Mouse (Mus musculus): ENCODE results near the gene Pla2g6. TPM values are rescaled to one million over a fixed set of nuclear protein-coding genes. Genes with fewer than 3 reads are reported as not detected.

Gene Pla2g6
- total RNA-seq, 2 experiments from 2014 or later, result 15.2 to 16.1 TPM

DNA sequence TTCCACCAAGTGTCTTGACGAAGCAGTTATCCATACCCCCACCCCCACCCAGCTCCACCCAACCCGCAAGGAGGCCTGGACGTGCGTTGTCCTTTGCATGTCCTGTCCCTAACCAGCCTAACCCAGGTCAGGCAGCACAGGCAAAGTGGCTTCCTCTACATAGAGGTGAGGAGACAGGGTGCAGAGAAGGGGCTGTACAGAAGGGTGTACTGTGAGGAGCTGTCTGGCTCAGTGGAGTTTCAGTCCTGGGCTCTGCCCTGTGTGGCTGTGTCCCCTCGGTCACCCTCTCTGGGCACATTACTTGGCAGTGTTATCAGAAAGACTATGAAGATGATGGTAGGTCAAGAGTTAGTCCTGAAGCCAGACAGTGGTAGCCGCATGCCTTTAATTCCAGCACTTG is 24.3 kb upstream of the Pla2g6 start:
- no peak for DNase-seq
- intact Hi-C loops (cut with DNase I), result no loop called here

DNA sequence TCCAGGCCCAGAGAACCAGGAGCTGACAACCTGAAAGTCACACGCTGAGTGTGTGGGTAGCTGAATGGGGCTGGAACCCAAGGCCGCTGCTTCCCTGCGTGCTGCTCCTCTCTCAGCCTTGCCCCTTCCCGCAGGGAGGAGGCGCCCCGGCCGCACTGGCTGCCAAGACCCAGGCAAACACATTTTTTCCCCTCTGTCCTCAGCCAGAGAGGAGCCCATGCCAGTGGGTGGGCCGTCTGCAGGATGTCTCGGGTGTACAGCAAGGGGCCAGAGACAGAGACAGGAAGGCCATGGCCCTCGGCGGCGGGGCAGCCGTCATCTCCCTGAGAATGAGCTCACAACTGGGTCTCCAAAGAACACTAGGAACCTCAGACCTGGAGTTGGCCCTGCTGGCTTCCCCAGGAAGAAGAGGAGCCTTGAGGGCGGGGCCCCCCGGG is 23.2 kb upstream of the Pla2g6 start:
- peak; percentile 59 to 75 for DNase-seq
- intact Hi-C loops (cut with DNase I), result no loop called here

DNA sequence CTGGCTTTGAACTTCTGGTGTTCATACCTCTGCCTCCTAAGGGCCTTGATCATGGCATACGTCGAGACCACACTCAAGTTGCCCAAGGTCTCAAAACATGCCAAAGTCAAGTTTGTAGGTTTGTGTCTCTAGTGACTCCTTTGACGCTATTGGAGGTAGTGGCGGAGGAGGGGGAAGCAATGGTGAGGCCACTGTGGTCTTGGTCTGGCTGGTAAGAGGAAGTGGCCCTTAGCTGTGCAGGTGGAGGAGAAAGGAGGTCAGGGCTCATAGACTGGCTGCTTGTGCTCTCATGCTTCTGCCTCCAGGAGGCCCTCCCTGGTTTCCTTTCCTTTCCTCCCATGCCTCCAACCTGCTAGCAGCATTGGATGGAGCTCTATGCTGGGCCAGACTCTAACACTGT is 22.7 kb upstream of the Pla2g6 start:
- intact Hi-C loops (cut with DNase I), result no loop called here
- DNase-seq, result no peak

DNA sequence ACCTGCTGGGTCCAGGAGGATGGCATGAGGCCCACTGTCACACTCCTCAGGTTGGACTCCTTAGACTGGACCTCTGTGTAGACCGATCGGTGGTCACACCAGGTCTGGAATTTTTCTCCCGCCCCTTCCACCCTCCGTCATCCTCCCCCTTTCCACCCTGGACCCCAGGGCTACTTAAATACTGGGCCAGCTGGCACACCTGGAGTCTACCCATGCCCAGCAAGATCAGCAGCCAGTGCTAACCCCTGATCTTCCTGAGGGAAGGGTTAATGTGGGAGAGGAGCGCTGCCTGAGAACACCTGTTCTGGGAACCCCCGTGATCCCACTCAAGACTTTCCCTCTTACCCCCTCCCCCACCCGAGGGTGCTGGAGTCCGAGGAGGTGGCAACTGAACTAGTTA is 20.5 kb upstream of the Pla2g6 start:
- intact Hi-C loops (cut with DNase I), result no loop called here
- DNase-seq, result no peak

DNA sequence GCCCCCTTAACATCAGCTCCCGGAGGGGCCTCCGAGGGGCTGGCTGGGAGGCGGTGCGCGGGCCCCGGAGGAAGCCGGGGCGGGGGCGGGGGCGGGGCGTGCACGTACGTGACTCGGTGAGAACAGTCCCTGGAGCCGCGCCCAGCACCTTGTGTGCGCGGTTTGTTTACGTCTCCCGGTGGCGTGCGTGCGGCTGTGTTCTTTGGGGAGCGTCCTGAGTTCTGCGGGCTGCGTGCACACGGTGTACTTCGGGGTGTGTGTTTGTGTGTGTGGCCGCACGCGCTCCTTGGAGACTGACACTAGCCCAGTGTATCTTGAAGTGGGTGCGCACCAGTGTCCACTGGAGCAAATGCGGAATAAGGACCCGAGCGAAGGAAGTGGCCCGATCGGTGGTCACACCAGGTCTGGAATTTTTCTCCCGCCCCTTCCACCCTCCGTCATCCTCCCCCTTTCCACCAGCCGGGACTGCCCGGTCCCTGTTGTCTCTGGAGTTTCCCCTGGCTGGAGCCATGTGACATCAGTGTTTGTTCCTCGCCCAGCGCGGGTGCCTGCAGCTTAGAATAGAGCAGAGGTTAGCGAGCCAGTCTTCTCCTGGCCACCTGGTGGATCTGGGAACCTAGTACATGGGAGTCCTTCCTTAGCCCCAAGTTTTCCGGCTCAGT is 19.8 kb upstream of the Pla2g6 start:
- DNase-seq, result peak; percentile 56 to 73
- intact Hi-C loops (cut with DNase I), result no loop called here

DNA sequence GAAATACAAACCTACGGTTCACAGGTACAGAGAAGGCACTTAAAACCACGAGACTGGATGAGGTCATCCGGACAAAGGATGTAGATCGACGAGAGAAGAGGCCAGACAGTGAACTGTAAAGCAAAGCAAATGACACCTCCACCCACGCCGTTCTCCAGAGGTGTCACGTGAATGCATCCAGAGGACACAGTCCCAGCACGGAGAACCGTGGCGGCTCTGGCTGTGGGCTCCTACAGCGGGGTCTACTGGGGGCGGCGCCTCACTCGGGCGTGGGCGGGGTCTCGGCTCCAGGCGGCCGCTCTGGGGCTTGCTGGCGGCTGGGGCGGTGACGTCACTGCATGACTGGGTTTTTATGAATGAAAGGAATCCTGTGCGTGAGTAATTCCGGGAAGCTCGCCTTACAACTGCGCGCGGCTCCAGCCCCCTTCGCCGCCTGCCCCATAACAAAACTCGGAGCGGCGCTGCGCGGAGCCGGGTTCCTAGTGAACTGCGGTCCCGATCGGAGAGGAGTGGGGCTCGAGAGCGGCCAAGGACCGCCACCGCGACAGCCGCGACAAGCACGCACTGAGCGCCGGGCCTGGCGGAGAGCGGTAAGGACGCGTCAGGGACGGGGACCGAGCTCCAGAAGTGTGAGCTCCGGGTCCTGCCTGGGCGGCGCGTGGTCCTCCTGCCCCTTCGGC is 19.1 kb upstream of the Pla2g6 start:
- DNase-seq, result peak; percentile 81 to 83
- intact Hi-C loops (cut with DNase I), result no loop called here

DNA sequence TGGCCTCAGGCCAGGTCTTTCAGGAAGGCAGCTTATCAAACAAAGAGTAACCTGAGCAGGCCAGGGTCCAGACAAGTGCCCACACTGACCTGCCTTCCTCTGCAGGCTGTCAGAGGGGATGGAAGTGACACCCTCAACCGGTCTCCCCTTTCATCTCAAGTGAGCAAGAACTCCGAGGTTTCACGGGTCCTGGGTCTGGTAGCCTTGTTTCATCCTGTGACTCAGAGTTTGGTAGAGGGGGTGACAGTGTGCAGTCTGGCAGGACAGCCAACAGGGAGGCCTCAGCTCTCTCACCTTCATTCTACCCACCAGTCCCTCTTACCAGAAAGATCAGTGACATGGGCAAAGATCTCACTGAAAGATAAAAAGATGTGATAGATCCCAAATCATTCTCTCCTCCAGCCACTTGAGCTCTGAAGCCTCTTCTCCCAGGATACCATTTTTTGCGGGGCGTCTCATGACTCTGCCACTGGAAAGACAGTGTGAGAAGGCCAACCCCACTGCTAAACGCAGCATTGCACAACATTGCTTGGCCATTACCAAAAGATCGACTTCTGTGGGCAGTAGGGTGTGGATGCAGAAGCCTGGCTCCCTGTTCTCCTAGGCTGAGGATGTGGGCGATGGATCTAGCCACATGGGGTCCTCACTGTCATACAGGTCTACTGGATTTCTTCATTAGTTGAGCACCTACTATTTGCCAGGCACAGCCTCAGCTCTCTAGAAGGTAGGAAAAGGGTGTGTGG is 18.0 kb upstream of the Pla2g6 start, which contains the start of gene Maff:
Gene Maff (plus strand): TSS at position 571 of the 743 bp plus-strand sequence.
- DNase-seq, result no peak
- intact Hi-C loops (cut with DNase I), result no loop called here

DNA sequence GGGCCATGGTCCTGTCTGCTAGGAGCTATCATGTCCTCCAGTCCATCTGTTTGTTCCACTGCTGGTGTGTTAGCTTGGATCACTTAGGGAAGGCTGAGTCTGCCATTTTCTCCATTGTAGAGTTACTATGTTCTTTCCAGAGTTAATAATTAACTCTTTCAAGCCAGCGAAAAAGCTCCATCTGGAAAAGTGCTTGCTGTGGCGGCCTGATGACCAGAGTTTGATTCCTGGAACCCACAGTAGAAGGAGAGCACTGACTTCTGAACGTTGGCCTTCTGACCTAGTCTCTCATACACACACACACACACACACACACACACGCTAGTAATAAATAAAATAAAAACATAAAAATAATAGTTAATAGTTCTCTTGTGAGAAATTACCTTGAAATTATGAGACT is 16.4 kb upstream of the Pla2g6 start:
- intact Hi-C loops (cut with DNase I), result no loop called here
- no peak for DNase-seq

DNA sequence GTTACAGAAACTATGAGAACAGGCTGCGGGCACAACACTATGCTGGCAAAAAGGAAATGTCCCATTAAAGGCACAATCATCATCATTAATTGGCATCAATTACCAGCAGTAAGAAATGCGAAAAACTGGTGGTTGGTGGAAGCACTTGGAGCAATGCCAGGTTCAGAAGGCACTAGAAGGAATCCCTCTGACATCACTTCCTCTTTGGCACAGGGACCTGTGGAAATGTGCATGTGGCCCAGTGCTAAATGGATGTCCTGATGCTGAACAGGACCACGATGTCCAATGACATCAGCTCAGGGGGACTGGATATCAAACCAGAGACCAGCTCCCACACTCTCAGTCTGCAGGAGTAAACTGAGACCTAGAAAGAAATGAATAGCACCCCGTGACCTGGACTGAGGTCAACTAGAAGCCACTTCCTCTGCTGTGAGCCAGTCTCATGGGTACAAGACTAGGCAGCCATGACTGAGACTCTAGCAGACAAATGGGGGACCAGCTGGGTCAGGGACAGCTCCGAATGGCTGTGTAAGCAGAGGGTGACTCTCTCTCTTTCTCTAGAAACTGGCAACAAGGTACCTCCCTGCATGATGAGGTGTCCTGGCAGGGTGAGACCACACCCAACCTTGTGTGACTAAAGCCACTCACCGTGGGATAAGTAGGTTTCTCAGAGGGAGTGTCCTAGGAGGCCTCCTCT is 14.6 kb upstream of the Pla2g6 start:
- intact Hi-C loops (cut with DNase I), result no loop called here
- no peak for DNase-seq

DNA sequence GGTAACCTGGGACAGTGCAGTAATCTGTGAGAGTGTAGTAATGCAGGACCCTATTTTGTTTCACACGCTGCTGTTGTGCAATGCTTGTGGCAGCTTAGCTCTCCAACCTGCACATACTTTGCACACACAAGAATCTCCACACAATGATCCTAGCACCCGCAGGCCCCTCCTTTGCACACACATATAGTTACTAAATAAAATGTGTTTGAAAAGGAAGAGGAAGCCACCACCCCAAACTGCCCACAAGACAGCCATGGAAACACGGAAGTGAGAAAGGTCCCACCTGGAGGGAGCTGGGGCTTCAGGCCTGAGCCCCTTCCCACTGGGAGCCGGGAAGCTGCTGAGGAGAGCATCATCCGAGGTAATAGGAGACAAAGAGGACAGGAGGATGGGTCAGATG is 10.8 kb upstream of the Pla2g6 start:
- DNase-seq, result no peak
- intact Hi-C loops (cut with DNase I), result no loop called here

DNA sequence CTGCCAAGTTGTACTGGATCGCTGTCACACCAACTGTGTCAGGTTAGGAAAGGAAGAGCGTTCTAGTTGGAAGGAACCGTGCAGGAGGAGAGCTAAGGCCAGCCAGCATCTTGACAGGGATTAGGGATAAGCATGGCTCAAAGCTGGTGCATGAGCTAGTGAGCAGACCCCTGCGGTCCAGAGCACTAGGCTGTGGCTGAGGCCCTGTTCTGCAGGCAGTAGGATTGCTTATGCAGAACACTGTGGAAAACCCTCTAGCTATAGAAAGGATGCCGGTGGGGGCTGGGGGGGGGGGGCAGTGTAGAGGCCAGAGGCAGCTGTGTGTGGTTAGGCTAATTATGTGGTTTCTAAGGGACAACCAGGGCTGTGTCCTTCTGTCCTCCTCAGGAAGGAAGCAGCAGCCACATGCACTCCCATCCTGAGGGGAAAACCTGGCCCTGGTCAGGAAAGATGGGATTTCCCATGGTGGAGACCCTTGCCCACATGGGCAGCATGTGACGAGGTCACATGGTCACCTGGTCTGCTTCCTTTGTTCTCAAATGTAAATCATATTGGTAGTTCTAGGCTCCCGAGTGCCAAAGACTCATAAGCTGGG is 7.0 kb upstream of the Pla2g6 start:
- no peak for DNase-seq
- intact Hi-C loops (cut with DNase I), result no loop called here

DNA sequence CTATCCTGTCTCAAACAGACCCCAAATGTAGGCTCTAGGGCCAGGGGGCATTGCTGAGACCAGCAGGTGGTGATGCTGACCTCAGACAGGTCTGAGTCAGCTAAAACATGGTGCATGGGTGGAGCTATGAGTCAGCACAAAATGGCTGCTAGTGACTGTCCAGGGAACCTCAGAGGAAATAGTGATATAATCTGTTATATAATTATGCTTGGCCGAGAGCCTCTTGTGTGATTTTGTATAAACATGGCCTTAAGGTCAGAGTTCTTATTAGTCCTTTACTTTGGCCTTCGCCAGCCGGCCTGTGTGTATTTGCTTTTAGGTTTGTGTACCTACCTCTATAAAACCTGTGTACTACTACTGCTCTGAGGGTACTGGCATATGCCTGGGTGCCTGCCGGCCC is 5.2 kb upstream of the Pla2g6 start:
- DNase-seq, result no peak
- intact Hi-C loops (cut with DNase I), result no loop called here

DNA sequence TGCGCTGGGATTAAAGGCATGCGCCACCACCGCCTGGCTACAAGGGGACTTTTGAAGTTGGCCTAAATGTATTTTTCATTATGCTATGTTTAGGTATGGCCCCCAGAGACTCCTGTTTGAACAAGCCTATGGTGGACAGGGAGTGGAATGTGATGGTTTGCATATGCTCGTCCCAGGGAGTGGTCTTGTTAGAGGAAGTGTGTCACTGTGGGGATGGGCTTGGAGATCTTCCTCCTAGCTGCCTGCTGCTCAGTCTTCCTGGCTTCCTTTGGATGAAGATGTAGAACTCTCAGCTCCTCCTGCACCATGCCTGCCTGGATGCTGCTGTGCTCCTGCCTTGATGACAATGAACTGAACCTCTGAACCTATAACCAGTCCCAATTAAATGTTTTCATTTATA is 2.3 kb upstream of the Pla2g6 start:
- intact Hi-C loops (cut with DNase I), result no loop called here
- no peak for DNase-seq

DNA sequence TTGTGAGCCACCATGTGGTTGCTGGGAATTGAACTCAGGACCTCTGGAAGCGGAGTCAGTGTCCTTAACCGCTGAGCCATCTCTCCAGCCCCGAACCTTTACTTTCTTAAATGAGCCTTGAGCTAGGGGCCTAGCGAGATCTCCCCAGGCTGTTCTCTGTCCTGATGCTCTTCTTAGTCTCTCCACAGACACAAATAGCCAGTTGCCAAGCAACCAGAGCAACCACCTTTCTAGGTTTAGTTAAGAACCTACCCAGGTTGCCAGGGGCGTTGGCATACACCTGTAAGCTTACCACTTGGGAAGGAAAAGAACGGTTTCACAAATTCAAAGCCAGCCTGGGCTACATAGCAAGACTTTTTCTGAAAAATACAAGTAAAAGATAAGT is 1.8 kb upstream of the Pla2g6 start:
- DNase-seq, result no peak
- intact Hi-C loops (cut with DNase I), result no loop called here

DNA sequence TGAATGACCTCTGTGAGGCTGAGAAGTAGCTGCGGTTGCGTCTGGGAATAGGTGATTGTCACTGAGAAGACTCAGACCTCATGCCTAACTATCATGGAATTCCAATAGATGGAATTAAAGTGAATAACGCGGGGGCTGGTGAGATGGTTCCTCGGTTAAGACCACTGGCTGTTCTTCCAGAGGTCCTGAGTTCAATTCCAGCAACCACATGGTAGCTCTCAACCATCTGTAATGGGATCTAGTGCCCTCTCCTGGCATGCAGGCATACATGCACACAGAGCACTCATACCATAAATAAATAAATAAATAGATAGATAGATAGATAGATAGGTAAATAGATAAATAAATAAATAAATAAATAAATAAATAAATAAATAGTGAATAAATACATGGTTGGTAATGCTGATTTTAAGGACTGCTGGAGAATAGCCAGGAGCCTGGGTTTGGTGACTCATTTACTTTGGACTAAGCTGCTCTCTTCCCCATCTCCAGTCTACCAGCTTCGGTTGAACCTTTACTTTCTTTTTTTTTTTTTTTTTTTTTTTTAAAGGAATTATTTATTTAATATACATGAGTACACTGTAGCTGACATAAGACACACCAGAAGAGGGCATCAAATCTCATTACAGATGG is 1.3 kb upstream of the Pla2g6 start:
- no peak for DNase-seq
- intact Hi-C loops (cut with DNase I), result no loop called here

DNA sequence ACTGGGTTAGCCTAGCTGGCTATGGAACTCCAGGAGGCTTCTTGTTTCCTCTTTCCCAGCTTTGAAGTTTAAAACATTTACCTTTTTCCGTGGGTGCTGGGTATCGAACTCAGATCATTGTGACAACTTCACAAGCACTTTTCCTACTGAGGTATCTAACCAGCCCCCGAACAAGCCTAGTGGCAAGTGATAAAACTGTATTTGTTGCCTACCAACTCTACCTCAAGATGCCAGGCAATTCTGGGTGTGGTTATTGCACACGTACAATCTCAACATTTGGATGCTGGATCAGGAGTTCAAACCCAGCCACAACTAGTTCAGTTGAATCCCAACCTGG is 717 bp upstream of the Pla2g6 start:
- intact Hi-C loops (cut with DNase I), result no loop called here
- no peak for DNase-seq

DNA sequence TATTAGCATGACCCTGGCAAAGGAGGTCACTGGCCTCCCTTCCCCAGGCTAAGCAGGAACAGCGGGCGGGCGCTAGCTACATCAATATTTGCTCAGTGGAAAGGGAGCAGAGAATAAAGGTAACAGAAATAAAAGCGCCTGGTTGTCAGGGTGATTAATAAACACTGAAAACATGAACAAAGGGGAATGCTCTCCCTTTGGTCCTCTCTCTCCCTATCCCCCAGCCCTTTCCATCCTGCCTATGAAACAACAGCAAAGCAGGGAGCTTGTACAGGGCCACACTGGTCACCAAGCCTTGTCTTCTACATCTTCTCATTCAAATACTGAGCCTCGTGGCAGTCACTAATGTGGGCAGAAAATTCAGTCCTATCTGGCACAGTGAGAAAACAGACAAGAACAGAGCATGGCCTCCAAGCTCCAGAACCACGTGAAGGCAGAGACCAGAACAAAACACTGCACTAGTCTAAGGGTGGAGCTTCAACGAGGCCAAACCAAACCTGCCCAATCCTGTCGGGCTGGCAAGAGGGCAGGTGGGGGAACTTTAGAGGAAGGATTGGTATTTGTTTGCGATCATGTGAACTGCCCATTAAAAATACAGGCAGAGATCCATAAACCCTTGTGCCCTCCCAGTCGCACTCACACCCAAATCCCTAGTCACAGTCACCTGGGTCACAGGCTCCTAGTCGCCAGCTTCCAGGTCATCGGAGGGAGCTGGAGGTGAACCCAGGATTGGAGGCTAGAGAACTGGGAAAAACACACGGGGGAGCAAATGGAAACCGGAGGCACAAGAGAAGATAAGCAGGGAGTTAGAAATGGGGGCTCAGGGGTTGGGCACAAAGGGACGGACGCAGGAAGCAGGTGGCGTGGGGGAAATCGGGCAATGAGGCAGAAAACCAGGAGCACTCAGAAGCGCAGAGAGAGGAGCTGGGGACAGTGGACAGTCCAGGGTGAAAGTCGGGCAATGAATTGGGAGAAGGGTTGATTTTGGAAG is 924 bp downstream of the Pla2g6 start:
- intact Hi-C loops (cut with DNase I), result no loop called here

DNA sequence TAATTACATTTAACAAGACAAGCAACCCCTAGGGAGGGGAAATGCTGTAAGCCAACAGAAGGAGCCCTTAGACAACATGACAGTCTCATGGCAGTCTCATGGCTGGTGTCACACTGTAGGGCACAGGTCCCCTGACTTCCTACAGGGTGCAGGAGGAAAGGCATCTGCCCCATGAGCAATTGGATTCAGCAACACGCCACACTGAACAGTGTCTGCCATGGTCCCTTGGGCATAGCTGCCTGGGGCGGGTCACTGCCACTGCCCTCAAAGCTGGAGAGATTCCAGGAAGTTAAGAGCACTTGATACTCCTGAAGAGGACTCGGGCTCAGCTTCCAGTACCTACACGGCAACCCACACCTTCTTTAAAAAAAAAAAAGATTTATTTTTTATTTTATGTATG is 1.9 kb downstream of the Pla2g6 start:
- DNase-seq, result no peak
- intact Hi-C loops (cut with DNase I), result no loop called here

More for the DNA sequence above, 924 bp downstream of the Pla2g6 start:
- no peak for DNase-seq

DNA sequence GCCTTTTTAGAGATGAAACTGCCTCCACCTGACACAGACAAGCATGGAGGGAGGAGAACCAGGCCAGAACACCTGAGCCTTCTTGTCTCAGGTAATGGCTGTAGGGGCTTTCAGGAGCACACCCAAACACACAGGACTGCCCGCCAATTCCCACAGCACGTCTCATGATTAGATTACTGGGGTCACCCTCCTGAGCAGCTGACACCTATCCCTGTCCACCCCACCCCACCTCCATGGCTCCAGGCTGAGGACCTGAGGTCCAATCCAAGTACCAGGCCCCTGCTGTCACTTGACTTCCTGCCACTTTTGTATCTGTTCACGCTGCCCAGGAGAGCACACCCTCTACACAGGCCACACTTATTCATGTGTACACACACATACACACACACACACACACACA is 2.4 kb downstream of the Pla2g6 start:
- intact Hi-C loops (cut with DNase I), result no loop called here
- DNase-seq, result no peak

All from gastrocnemius, postnatal 36 days (tissue).